Mouse (Mus musculus) liver, embryonic 12.5 days (tissue): ENCODE measurements around the gene Plcb2. TPM values are rescaled to one million over a fixed set of nuclear protein-coding genes. Genes with fewer than 3 reads are reported as not detected.
A peak's percentile ranks its signal among the peaks of the same experiment; 100 is the strongest.

Source experiments
- ATAC-seq: fragments of 200-750 bp; cut with Nextera tagmentation; 2 replicates; pipeline ENCODE4 v1.8.0; 2017; ENCODE audit warnings: moderate number of reproducible peaks, mild to moderate bottlenecking, moderate library complexity
- H3K27ac ChIP-seq: fragments of 300-500 bp; sonication (generic); 2 replicates; pipeline ENCODE4 v1.5.1; 2016; ENCODE audit warnings: mild to moderate bottlenecking
- H3K27me3 ChIP-seq: fragments of 300-500 bp; sonication (generic); replicated peaks from 2 replicates; pipeline ENCODE4 v1.6.1; 2016; ENCODE audit warnings: mild to moderate bottlenecking, moderate library complexity
- H3K36me3 ChIP-seq: fragments of 300-500 bp; sonication (generic); 2 replicates; pipeline ENCODE4 v1.6.1; 2016; ENCODE audit warnings: mild to moderate bottlenecking, moderate library complexity
- H3K4me1 ChIP-seq: fragments of 300-500 bp; sonication (generic); 2 replicates; pipeline ENCODE4 v1.6.1; 2016
- H3K4me2 ChIP-seq: fragments of 300-500 bp; sonication (generic); 2 replicates; pipeline ENCODE4 v1.6.1; 2016; ENCODE audit warnings: mild to moderate bottlenecking, moderate library complexity
- H3K4me3 ChIP-seq: fragments of 300-500 bp; sonication (generic); 2 replicates; pipeline ENCODE4 v1.5.1; 2016; ENCODE audit warnings: mild to moderate bottlenecking, moderate library complexity
- H3K9ac ChIP-seq: fragments of 300-500 bp; sonication (generic); 2 replicates; pipeline ENCODE4 v1.6.1; 2016; ENCODE audit warnings: mild to moderate bottlenecking, moderate library complexity
- H3K9me3 ChIP-seq: fragments of 300-500 bp; sonication (generic); replicated peaks from 2 replicates; pipeline ENCODE4 v1.6.1; 2016; ENCODE audit warnings: mild to moderate bottlenecking, moderate library complexity
- WGBS: fragments of 180-500 bp; shearing (Covaris S2); methylation state at CpG from one replicate; pipeline ENCODE4 v1.1.7; 2016; ENCODE audit not compliant: insufficient replicate concordance; 5-methylcytosine and 5-hydroxymethylcytosine counted together
- polyA plus RNA-seq: library from polyadenylated mRNA; unstranded; fragments of >200 nt; fragmentation: Nextera tagmentation; extraction: Ambion mirVana; gene quantifications from 2 replicates; pipeline ENCODE4 v1.2.1, GENCODE M21; 2016

The Plcb2 gene
- 2.5 and 2.6 TPM in 2 replicates for polyA plus RNA-seq

DNA sequence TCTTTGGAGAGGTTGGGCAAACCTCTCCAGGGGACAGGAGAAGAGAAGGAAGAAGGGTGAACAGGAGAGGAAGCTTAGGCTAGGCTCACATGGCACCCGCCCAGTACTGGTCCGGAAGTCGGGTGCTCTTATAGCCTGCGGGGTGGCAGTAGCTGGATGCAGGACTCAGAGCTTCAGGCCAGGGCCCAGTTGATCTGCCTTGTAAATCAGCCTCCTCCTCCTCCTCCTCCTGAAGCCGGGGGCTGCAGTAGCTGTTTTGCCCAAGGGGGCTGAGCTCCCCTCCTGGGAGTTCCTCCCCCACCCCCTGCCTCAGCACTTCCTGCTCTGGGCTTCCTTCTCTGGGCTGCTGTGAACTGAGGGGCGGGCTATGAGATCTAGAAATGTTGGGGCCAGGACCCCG is at the start of gene Plcb2:
Gene Plcb2 (minus strand): TSS at position 102 of the 400 bp plus-strand sequence.
- WGBS: 4% methylated on average over 7 of the region's 7 CpGs
- Histone ChIP-seq H3K9me3 (no peaks in the 10 kb centered on the region), H3K4me3 (peak within 1 kb of the TSS; percentile 29), H3K27ac (peak within 1 kb of the TSS; percentile 55), H3K27me3 (peaks cover 71% of the 10 kb centered on the region), H3K4me2 (peak within 1 kb of the TSS; percentile 48), H3K4me1 (peaks cover 36% of the 10 kb centered on the region), H3K36me3 (no peaks in the 10 kb centered on the region), H3K9ac (no peak within 1 kb of the TSS)
- peak; percentile 39; the same call in 1 of the 2 replicates for ATAC-seq

DNA sequence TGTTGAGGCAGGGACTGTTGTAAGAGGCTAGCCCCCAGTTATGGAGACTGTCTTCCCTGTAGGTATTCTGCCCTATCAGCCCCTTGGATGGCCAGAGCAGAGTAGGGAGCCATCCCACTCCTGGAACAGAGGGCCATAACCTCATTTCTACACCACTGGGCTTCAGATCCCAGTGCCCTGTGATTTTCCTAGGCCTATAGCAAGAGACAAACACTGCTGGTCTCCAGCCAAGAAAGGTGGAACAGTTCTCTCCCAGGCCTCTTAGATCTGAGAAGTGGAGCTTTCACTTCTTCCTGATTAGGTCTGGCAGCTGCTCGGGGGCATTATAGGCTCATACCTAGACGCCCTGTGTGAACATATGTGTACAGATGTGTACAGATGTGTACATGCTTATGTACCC is 48.1 kb upstream of the Plcb2 start:
- H3K27ac ChIP-seq: no peak overlapping the region
- no peak overlapping the region for H3K4me3 ChIP-seq
- no peak for ATAC-seq
- 51% methylated on average over 2 of the region's 2 CpGs for WGBS
- H3K9me3 ChIP-seq: no peaks in the 10 kb centered on the region
- peaks cover 70% of the 10 kb centered on the region for H3K27me3 ChIP-seq
- H3K4me1 ChIP-seq: peaks cover 15% of the 10 kb centered on the region
- H3K9ac ChIP-seq: no peak overlapping the region
- no peak overlapping the region for H3K4me2 ChIP-seq
- no peaks in the 10 kb centered on the region for H3K36me3 ChIP-seq

DNA sequence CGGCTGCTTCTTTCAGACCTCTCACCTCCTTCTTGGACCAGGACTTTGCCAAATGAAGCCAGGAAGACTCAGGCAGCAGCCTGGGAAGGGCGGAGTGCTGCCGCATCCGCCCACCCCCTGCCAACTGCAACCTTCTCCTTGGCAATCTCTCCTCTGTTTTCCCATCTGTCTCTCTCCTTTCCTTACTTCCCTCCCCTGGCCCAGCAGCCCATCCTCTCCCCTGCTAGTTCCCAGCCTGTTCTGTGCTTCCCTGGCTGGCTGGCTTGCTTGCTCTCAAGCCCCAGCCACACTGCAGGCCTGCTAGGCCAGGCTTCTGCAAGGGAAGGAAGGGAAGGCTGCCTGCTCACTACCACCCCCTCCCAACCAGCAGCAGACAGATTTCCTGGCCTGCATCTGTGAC is 47.6 kb upstream of the Plcb2 start:
- WGBS: 77% methylated on average over 3 of the region's 4 CpGs
- Histone ChIP-seq H3K27me3 (peaks cover 70% of the 10 kb centered on the region), H3K4me2 (no peak overlapping the region)

DNA sequence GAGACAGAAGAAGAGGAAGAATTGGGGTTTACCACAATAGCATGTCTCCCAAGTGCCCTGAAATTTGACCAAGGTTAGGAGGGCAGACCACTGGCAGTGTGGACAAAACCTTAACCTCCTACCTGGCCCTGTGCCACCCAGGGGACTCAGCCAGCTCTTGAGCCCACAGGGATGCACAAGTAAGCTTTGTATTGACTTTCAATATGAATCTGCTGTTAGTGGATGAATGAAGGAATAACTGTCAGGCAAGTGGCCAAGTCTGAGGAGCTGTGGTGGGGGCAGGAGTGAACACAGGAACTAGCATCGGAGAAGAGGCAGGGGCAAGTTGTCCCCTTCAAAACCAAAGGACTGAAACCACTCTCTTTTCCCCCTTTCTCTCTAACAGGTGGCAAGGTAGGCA is 47.2 kb upstream of the Plcb2 start:
- no peak overlapping the region for H3K4me3 ChIP-seq
- no peak overlapping the region for H3K9ac ChIP-seq
- peaks cover 15% of the 10 kb centered on the region for H3K4me1 ChIP-seq
- H3K36me3 ChIP-seq: no peaks in the 10 kb centered on the region
- 57% methylated on average over 1 of the region's 1 CpGs for WGBS
- peaks cover 69% of the 10 kb centered on the region for H3K27me3 ChIP-seq
- H3K4me2 ChIP-seq: no peak overlapping the region
- no peak overlapping the region for H3K27ac ChIP-seq
- no peak for ATAC-seq
- H3K9me3 ChIP-seq: no peaks in the 10 kb centered on the region

More for the DNA sequence above, 47.6 kb upstream of the Plcb2 start:
- Histone ChIP-seq H3K4me3 (no peak overlapping the region), H3K27ac (no peak overlapping the region), H3K9me3 (no peaks in the 10 kb centered on the region), H3K9ac (no peak overlapping the region), H3K36me3 (no peaks in the 10 kb centered on the region), H3K4me1 (peaks cover 15% of the 10 kb centered on the region)
- no peak for ATAC-seq

DNA sequence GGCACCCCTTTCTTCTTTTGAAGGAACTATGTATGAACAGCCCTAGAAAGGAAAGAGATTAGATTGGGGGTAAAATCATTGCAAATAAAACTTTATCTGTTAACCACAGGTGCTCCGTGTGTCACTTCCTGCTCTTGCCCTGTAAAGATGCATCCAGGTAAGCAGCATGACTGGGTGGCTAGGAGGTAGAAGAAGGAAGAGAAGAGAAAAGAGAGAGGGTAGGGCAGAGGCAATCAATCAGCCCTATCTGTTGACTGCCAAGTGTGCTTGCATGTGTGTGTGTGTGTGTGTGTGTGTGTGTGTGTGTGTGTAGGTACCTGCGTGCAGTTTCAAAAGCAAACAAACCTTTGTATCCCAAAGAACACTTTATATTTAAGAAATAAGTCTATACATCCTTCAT is 46.3 kb upstream of the Plcb2 start:
- no peak overlapping the region for H3K4me3 ChIP-seq
- H3K36me3 ChIP-seq: no peaks in the 10 kb centered on the region
- no peak overlapping the region for H3K27ac ChIP-seq
- peaks cover 61% of the 10 kb centered on the region for H3K27me3 ChIP-seq
- no peak for ATAC-seq
- H3K9ac ChIP-seq: no peak overlapping the region
- H3K9me3 ChIP-seq: no peaks in the 10 kb centered on the region
- WGBS: 45% methylated on average over 2 of the region's 2 CpGs
- H3K4me1 ChIP-seq: peaks cover 8% of the 10 kb centered on the region
- H3K4me2 ChIP-seq: no peak overlapping the region

DNA sequence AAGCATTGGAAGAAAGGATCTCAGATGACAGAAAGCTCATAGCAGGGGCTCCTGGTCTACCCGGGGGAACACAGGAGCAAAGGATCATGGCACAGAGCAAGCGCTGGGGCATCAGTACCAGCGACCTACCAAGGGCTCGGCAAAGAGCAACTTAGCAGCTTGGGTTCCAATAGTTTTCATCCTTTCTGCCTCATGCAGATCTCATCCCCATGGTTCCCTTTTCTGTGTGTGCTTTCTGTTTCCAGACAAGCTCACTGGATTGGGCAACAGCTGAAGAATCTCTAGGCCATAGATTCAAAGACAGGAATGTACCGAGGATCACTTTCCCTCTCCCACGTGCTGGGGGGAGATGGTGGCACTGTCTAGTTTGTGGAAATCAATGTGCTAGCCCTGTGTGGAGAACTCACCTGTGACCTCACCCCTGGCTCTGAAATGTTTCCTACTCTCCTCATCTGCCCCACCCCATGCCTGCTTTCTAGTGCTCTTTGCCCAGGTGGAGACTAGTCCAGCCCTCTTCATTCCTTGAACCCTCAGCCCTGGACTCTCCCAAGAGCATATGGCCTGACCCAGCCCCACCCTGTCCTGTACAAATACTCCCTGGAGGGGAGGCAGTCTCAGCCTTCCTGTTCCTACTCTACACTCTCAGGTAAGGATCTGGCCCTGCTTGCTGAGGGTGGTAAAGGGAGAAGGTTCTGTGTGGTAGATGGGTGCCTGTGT is 44.1 kb upstream of the Plcb2 start, which contains the start of gene Phgr1:
Gene Phgr1 (plus strand): TSS at position 612 of the 717 bp plus-strand sequence.
- Histone ChIP-seq H3K36me3 (no peaks in the 10 kb centered on the region), H3K4me2 (no peak within 1 kb of the TSS), H3K4me3 (no peak within 1 kb of the TSS), H3K27ac (no peak within 1 kb of the TSS), H3K4me1 (no peaks in the 10 kb centered on the region), H3K9me3 (no peaks in the 10 kb centered on the region), H3K27me3 (peaks cover 49% of the 10 kb centered on the region), H3K9ac (no peak within 1 kb of the TSS)
- WGBS: 57% methylated on average over 6 of the region's 6 CpGs
- ATAC-seq: 0 out of 2 replicates have a peak, but pooled peaks have one; percentile 21

DNA sequence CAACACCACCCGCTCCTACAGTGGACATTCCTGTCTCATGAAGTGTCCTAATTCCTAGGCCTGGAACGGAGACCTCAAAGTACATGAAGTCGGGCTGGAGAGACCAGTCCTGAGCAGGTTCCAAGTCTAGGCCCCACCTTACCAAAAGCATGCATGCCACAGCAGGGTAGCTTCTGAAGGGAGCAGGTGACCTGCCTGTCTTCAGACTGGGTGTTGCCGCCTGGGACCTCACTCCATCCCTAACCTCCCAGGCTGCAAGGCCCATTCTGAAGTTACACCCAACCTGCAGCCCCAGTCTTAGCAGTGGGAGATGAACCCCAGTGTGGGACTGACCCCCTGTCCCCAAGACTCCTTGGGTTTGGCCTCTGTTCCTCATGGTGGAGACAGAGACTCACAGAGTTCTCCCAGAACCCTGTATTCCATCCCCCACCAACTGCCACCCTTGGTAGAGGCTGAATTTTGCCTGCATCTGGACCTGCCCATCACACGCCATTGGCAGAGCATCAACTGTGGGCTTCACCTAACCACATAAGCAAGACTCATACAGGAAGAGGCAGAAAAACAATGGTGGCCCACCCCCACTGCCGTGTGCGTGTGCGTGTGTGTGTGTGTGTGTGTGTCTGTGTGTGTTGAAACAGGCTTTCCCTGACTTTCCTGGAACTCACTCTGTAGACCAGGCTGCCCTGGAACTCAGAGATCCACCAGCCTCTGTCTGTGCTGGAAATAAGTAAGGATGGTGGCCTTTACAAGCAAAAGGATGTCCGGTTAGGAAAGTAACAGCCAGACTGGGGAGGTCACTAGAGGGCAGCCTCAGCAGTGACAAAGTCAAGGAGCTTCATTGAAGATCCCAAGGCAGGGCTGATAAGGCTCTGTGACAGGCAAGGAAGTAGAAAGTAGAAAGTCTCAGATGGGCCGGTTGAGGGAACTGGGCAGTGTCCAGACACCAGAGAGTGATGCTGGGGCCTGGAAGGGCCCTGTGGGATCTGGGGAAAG is 38.1 kb upstream of the Plcb2 start:
- H3K4me1 ChIP-seq: peaks cover 36% of the 10 kb centered on the region
- H3K27me3 ChIP-seq: peaks cover 21% of the 10 kb centered on the region
- no peak overlapping the region for H3K4me2 ChIP-seq
- no peaks in the 10 kb centered on the region for H3K9me3 ChIP-seq
- H3K4me3 ChIP-seq: no peak overlapping the region
- H3K27ac ChIP-seq: no peak overlapping the region
- WGBS: 60% methylated on average over 10 of the region's 10 CpGs
- no peak overlapping the region; the same call in 1 of the 2 replicates for H3K9ac ChIP-seq
- H3K36me3 ChIP-seq: no peaks in the 10 kb centered on the region
- no peak for ATAC-seq

DNA sequence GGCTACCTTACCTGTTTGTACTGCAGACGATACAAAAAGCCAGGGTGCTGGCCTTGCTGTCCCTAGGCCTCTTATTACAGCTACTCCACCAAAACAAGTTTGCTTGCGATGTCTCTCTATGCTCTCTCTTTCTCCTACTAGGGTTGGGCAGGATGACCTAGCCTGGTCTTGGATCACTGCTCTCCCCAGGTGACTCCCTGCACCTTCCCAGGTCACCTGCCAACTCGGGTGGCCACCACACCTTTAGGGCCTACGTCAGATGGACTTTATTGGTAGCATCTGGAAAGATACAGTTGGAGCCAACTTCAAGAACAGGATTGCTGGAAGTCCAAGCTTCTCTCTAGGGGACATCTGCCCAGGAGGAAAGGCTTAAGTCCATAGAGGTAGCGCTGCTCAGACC is 36.6 kb upstream of the Plcb2 start:
- WGBS: 80% methylated on average over 5 of the region's 5 CpGs
- no peak overlapping the region for H3K4me2 ChIP-seq
- H3K27me3 ChIP-seq: peaks cover 22% of the 10 kb centered on the region
- H3K4me3 ChIP-seq: no peak overlapping the region
- no peak overlapping the region for H3K9ac ChIP-seq
- H3K36me3 ChIP-seq: no peaks in the 10 kb centered on the region
- H3K27ac ChIP-seq: no peak overlapping the region
- peaks cover 44% of the 10 kb centered on the region for H3K4me1 ChIP-seq
- no peaks in the 10 kb centered on the region for H3K9me3 ChIP-seq
- no peak for ATAC-seq

DNA sequence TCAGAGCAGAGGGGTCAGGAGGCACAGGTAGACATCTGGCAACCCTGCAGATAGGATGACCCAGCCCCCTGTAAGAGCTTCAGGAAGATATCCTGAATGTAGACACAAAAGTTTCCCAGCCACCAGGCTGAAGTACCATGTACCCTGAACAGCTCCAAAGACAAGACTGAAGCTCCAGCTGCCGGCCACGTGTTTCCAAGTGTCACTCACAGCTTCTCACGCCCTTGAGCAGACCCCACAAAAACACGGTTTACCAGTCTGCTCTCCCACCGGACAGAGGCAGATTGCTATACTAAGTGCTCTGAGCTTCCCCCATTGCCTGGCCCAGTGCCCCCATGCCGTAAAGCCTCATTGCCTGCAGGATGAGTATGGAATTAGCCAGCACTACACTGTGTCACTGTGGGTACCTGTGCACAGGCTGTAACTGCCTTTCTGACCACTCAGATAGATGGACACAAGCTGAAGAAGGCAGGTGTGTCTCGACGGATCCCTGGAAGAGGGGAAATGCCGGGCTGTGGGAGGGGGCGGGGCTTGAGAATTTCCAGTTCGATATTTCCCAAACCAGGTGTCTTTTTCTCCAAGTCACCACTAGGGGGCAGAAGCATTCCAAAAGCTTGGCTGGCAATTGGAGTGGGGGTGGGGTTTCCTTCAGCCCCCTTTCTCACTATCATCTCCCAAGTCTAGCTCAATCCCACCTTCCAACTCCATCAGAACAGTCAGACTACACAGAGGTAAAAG is 36.0 kb upstream of the Plcb2 start:
- no peak for ATAC-seq
- 21% methylated on average over 11 of the region's 11 CpGs for WGBS
- no peaks in the 10 kb centered on the region for H3K9me3 ChIP-seq
- peaks cover 27% of the 10 kb centered on the region for H3K27me3 ChIP-seq
- H3K4me2 ChIP-seq: peak overlapping the region; percentile 34
- no peaks in the 10 kb centered on the region for H3K36me3 ChIP-seq
- peaks cover 50% of the 10 kb centered on the region for H3K4me1 ChIP-seq
- no peak overlapping the region for H3K4me3 ChIP-seq
- no peak overlapping the region for H3K9ac ChIP-seq
- H3K27ac ChIP-seq: peak overlapping the region; percentile 33; the same call in 1 of the 2 replicates

DNA sequence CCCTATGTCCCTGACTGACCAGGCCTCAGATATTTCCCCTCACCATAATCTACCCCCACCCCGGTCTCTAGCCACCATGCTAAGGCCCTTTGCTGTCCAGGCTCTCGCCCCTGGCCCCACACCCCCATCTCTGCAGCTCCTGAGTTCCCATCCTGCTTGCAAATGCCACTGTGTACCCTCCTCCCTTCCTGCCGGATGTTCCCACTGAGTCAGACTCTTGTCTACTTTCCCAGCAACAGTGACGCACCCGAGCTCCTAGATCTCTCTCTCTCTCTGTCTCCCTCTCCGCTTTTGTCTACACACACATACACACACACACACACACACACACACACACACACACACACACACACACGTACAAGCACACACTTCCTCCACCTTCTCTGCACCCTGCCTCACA is 35.2 kb upstream of the Plcb2 start:
- 57% methylated on average over 7 of the region's 7 CpGs for WGBS

DNA sequence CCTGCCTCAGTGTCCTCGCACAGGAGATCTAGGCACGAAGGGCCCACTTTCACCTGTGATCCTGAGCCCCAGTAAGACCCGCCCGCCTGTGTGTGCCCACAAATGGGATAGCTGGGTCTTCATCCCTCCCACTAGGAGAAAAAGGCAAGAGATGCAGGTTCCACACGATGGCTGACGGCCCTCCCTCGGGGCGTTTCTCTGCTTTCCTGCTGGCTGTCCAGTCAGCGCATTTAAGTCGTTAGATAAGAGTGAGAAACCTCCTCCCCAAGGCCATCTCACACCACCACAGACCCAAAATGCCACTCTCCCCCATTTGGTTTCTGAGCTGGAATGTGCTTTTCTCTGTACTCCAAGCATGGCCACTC is 34.5 kb upstream of the Plcb2 start:
- peak; percentile 45 for ATAC-seq
- peaks cover 53% of the 10 kb centered on the region for H3K4me1 ChIP-seq
- H3K36me3 ChIP-seq: no peaks in the 10 kb centered on the region
- whole genome bisulfite sequencing: 11% methylated on average over 10 of the region's 10 CpGs
- H3K9ac ChIP-seq: peak overlapping the region; percentile 56; the same call in 1 of the 2 replicates
- H3K4me2 ChIP-seq: peak overlapping the region; percentile 68
- peaks cover 40% of the 10 kb centered on the region for H3K27me3 ChIP-seq
- peak overlapping the region; percentile 24; the same call in 1 of the 2 replicates for H3K4me3 ChIP-seq
- H3K27ac ChIP-seq: peak overlapping the region; percentile 73
- no peaks in the 10 kb centered on the region for H3K9me3 ChIP-seq

More for the DNA sequence above, 35.2 kb upstream of the Plcb2 start:
- H3K4me3 ChIP-seq: no peak overlapping the region
- ATAC-seq: no peak
- peaks cover 53% of the 10 kb centered on the region for H3K4me1 ChIP-seq
- H3K9ac ChIP-seq: no peak overlapping the region
- H3K36me3 ChIP-seq: no peaks in the 10 kb centered on the region
- H3K9me3 ChIP-seq: no peaks in the 10 kb centered on the region
- peaks cover 34% of the 10 kb centered on the region for H3K27me3 ChIP-seq
- no peak overlapping the region for H3K4me2 ChIP-seq
- peak overlapping the region; percentile 73 for H3K27ac ChIP-seq
